Mouse (Mus musculus): Measurements from ENCODE around the gene Cd209a. TPM values are rescaled to one million over a fixed set of nuclear protein-coding genes. Genes with fewer than 3 reads are reported as not detected.
"Not testable (repeated sequence)": the region's sequence is repeated elsewhere in the genome, so short reads cannot be mapped to it uniquely, and the experiment has no call there.

Cd209a gene
- total RNA-seq (2021), result under 1 TPM; 0.82 to 0.87 TPM
- long read RNA-seq, experiment 1, partial matches to known transcripts, result 0 of 1 reads
- long read RNA-seq, experiment 1, other reads (novel, unspliced or antisense), result 0 of 1 reads
- long read RNA-seq, experiment 2, partial matches to known transcripts, result 0 of 1 reads
- long read RNA-seq, experiment 2, other reads (novel, unspliced or antisense), result 0 of 1 reads

DNA sequence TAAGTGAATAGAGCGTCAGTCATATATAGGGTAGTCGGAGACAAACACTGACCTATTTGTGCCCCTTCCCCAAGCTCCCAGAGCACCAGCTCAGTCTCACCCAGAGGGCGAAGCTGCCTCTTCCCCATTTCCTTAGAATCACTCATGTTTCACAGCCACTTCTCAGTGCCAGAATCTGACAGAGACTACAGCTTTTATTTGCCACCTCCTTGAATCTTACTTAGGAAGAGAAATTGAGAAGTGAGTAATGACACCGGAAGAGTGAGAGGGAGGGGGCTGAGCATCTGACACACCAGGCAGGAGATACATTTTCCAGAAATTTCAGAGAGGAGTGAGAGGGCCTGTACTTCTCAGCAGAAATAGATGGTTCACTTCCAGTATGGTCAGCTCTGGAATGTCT lies at the start of gene Cd209a:
Gene Cd209a (minus strand): TSS at position 224 of the 400 bp plus-strand sequence.
- peak in 1 of 2 experiments; percentile 8 for DNase-seq

DNA sequence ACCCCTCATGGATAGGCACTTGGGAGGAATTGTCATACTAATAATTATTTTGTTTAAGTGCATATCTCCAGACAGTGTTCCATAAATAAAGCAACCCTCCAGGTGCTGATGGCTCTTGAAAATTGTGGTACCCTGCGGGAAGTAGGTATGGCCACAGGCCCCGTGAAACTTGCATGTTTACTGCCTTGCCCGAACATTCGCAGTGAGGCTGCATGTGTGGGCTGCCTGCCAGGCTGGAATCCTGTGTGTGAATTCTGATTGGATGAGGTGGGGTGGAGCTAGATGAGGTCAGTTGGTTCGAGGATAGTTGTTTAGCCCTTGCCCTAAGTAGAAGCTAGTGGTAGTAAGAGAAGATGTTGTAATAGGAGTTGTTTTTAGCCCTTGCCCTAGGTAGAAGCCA lies 19.9 kb upstream of the Cd209a start:
- not testable (repeated sequence) for DNase-seq

DNA sequence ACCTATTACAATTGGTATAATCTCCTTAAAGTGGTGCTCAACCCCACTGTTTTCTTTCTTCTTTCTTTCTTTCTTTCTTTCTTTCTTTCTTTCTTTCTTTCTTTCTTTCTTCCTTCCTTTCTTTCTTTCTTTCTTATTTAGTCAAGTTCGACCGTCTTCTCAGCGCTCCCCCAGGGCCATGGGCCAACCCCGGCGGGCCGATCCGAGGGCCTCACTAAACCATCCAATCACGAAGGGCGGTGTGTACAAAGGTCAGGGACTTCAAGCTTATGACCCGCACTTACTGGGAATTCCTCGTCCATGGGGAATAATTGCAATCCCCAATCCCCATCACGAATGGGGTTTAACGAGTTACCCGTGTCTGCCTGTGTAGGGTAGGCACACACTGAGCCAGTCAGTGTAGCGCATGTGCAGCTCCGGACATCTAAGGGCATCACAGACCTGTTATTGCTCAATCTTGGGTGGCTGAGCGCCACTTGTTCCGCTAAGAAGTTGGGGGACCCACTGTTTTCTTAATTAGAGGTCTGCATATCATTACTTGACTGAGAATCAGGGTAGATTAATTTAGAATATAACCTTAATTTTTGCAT lies 5.6 kb upstream of the Cd209a start:
- peak; percentile 18 to 52 for DNase-seq

GRCm38 (mm10) chr8:3736947-3737346 lies 11.8 kb downstream of the Cd209a start:
- DNase-seq, result no peak

GRCm38 (mm10) chr8:3735599-3735998 lies 13.2 kb downstream of the Cd209a start:
- no peak for DNase-seq

- DNase-seq, result no peak
Measured at GRCm38 (mm10) chr8:3734084-3734483, 14.7 kb downstream of the Cd209a start.

- no peak for DNase-seq
Measured at GRCm38 (mm10) chr8:3721041-3721440, 27.7 kb downstream of the Cd209a start.

DNA sequence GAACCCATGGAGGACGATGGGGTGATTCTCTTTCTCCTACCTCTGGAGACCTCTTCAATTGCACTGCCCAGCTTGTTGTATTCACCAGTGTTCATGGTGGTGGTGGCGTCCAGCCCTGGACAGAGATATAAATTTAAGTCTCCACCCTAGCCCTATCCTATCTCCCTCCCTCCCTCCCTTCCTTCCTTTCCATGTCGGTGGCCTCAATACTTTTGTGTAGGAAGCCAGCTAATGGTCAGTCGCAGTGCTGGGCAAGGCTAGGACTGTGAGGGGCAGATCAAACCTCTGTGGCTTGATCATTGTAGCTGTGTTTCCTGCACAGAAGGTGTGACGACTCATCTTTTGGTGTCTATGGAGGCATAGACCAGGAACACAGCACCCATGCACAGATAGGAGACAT lies 28.2 kb downstream of the Cd209a start, which contains the start of gene Clec4g:
Gene Clec4g (minus strand): TSS at position 101 of the 400 bp plus-strand sequence.
- DNase-seq, result no peak

DNA sequence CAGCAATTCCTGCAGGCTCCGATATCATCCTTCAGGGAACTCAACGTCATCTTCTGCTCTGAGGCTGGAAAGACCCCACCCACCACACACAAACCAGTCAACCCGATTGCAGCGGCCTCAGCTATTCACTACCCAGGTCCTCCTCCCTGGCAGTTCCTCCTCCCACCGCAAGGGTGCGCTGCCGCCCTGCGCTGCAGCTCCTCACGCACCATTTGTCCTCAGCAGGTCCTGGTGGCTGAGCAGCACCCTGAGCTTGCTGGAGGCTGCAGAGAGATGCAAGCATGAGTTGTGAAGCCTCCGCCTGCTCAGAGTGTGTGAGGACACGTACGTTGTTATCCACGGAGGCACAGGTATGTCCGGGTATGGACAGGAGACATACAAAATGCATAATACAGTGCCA lies 30.2 kb downstream of the Cd209a start:
- peak; percentile 82 for DNase-seq

DNA sequence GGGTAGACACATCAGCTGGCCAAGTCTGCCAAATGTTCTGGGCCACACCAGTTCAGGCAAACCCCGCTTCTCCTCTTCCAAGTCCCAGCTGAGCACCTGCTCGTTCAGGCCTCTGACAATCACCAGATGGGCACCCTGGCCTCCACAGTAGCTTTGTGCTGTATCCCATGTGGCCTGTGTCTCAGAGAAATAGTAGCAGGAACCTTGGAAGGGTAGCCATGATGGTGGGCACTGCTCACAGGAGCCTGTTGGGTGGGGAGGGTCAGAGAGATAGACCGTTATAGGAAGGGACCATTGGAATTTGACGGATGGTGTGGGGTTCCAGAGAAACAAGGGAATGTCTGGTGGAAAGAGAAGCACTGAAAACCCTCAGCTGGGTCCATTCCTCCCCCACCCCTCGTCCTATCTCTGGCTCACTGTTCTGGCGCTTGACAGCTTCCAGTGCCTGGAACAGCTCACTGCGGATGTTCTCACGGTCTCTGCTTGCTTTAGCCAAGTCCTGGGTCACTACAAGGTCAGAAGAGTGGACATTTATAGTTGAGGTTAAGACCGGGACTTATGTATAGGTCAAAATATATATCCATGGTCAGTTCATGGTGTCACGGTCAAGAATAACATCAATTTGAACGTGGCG lies 31.3 kb downstream of the Cd209a start:
- DNase-seq, result peak; percentile 32 to 59

GRCm38 (mm10) chr8:3711646-3712045 lies 37.1 kb downstream of the Cd209a start:
- DNase-seq, result peak; percentile 8 to 59

DNA sequence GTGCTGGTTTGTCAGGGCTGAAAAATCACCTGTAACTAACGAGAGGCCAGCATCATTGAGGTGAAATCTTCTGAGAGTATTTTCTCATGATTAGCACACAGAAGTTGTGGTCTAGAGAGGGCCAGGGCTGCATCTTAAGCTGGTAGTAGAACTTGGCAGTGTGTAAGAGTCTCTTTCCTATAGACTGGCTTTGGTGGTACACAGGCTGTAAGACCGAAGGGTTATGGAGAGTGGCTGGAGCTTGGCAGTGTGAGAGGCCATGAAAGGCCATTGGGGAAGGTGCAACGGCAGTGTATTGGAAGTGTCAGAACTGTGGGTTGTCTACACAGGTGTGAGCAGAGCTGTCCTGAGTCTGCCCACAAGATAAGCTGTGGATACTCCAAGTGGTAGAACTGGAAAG lies 38.5 kb downstream of the Cd209a start:
- DNase-seq, result no peak

DNA sequence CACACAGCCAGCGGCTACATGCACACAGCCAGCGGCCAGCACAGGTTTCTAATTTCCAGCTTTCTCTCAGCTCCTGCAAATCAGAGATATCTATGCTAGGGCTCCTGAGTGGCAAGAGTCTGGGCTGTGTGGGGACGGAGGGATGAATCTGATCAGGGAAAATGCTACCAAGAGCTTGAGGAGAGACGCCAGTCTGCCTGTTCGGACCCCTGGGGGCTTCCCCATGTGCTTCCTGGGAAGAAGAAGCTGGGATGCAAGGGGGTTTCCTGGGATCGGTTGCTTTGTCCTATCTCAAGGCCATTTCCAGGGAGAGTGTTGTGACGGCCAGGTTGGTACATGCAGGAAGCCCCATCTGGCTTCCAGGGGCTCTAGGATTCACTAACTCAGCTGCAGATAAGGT lies 41.2 kb downstream of the Cd209a start:
- no peak for DNase-seq

- peak in 1 of 2 experiments; percentile 23 for DNase-seq
Measured at GRCm38 (mm10) chr8:3705711-3706110, 43.1 kb downstream of the Cd209a start.

DNA sequence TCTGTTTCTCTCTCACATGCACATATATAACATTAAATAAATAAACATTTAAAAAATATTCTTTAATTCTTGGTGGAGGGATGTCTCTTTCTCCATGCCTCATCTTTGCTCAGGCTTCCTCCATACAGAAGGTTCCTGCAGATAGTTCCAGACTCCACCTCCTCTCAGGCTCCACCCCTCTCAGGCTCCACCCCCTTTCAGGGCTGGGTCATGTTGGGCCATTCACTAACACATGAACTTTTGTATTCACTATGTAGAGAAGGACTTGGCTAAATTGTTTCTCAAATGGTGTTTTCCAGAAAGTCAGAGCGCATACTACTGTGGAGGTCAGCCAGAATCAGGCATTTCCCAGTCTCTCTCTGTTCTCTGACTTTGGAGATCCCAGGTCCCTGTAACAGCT lies 47.3 kb downstream of the Cd209a start:
- DNase-seq, result no peak

- no peak for DNase-seq
Measured at GRCm38 (mm10) chr8:3694121-3694520, 54.7 kb downstream of the Cd209a start, which contains the start of gene Fcer2a. Fcer2a (minus strand) TSS chr8:3694175.

Small RNA genes within 50 kb of the gene (microRNA-seq; reads per million reads assigned to microRNA genes)
- gene Gm24934, result 0 reads per million in 2 experiments

Other genes with a start within 250 kb of the Cd209a start
- gene Mcoln1, start 248.5 kb downstream of the Cd209a start, total RNA-seq (2021), result 10 to 100 TPM; 17.8 to 21.0 TPM
- 10 to 100 TPM in 1 of 2 experiments, 1 to 10 TPM in 1; 8.1 to 10.2 TPM for gene Pnpla6, start 233.6 kb downstream of the Cd209a start, total RNA-seq (2021)
- gene C330021F23Rik, start 181.0 kb downstream of the Cd209a start, total RNA-seq (2021), result under 1 TPM; 0.22 to 0.49 TPM
- 1 to 10 TPM; 1.2 to 1.6 TPM for gene Camsap3, start 161.7 kb downstream of the Cd209a start, total RNA-seq (2021)
- 10 to 100 TPM; 14.0 to 20.3 TPM for gene Xab2, start 127.7 kb downstream of the Cd209a start, total RNA-seq (2021)
- gene Pet100, start 127.4 kb downstream of the Cd209a start, total RNA-seq (2021), result 10 to 100 TPM; 75.5 to 95.8 TPM
- not detected for gene Pcp2, start 123.4 kb downstream of the Cd209a start, total RNA-seq (2021)
- 1 to 10 TPM; 4.3 to 9.3 TPM for gene Stxbp2, start 118.0 kb downstream of the Cd209a start, total RNA-seq (2021)
- 10 to 100 TPM in 1 of 2 experiments, 1 to 10 TPM in 1; 5.1 to 17.7 TPM for gene Retn, start 93.2 kb downstream of the Cd209a start, total RNA-seq (2021)
- gene Mcemp1, start 83.2 kb downstream of the Cd209a start, total RNA-seq (2021), result under 1 TPM; 0.30 to 0.49 TPM
- 1 to 10 TPM in 1 of 2 experiments, under 1 TPM in 1; 0.82 to 7.1 TPM for gene Fcor, start 76.6 kb downstream of the Cd209a start, total RNA-seq (2021)
- 10 to 100 TPM; 20.0 to 21.2 TPM for gene Trappc5, start 72.7 kb downstream of the Cd209a start, total RNA-seq (2021)
- gene Fcer2a, start 54.8 kb downstream of the Cd209a start, total RNA-seq (2021), result 1 to 10 TPM in 1 of 2 experiments, not detected in 1; 3.4 TPM
- gene Clec4g, start 28.3 kb downstream of the Cd209a start, total RNA-seq (2021), result 1 to 10 TPM in 1 of 2 experiments, under 1 TPM in 1; 0.47 to 1.0 TPM
- gene Cd209e, start 105.3 kb upstream of the Cd209a start, total RNA-seq (2021), result not detected
- 1 to 10 TPM; 1.5 TPM for gene Cd209d, start 129.6 kb upstream of the Cd209a start, total RNA-seq (2021)
- gene Cd209b, start 177.9 kb upstream of the Cd209a start, total RNA-seq (2021), result 10 to 100 TPM in 1 of 2 experiments, 1 to 10 TPM in 1; 1.9 to 18.2 TPM
- under 1 TPM in 1 of 2 experiments, not detected in 1; 0.59 TPM for gene Cd209c, start 205.8 kb upstream of the Cd209a start, total RNA-seq (2021)

All from heart, adult 18-20 months (tissue).